Mouse (Mus musculus): ENCODE data around the gene Cox16. TPM values are rescaled to one million over a fixed set of nuclear protein-coding genes. Genes with fewer than 3 reads are reported as not detected.
"Not testable (repeated sequence)": the region's sequence is repeated elsewhere in the genome, so short reads cannot be mapped to it uniquely, and the experiment has no call there.

Gene Cox16
- total RNA-seq (2015; ENCODE audit: low replicate concordance) (23.0 and 42.8 TPM in 2 replicates), total RNA-seq (2017; ENCODE audit: low replicate concordance) (13.7 and 25.2 TPM in 2 replicates)

GRCm38 (mm10) chr12:81484727-81485191 is at the start of gene Cox16:
Cox16 (minus strand) TSS chr12:81485127.
- ATAC-seq (replicated peaks; ENCODE audit: low FRiP score, poor library complexity, severe bottlenecking) = peak; percentile 97

GRCm38 (mm10) chr12:81533029-81533419 is 48.1 kb upstream of the Cox16 start:
- no peak for ATAC-seq (replicated peaks; ENCODE audit: low FRiP score, poor library complexity, severe bottlenecking)

GRCm38 (mm10) chr12:81532316-81533028 is 47.5 kb upstream of the Cox16 start, which contains the start of the genes Gm20498 and Synj2bp:
Gm20498 (minus strand) TSS chr12:81532905.
Synj2bp (minus strand) TSS chr12:81532911.
- peak; percentile 80 for ATAC-seq (replicated peaks; ENCODE audit: low FRiP score, poor library complexity, severe bottlenecking)

- not testable (repeated sequence) for ATAC-seq (replicated peaks; ENCODE audit: low FRiP score, poor library complexity, severe bottlenecking)
Measured at GRCm38 (mm10) chr12:81530587-81530986, 45.7 kb upstream of the Cox16 start.

GRCm38 (mm10) chr12:81496906-81497305 is 12.0 kb upstream of the Cox16 start:
- not testable (repeated sequence) for ATAC-seq (replicated peaks; ENCODE audit: low FRiP score, poor library complexity, severe bottlenecking)

- no peak for ATAC-seq (replicated peaks; ENCODE audit: low FRiP score, poor library complexity, severe bottlenecking)
Measured at GRCm38 (mm10) chr12:81490491-81490890, 5.6 kb upstream of the Cox16 start.

- no peak for ATAC-seq (replicated peaks; ENCODE audit: low FRiP score, poor library complexity, severe bottlenecking)
Measured at GRCm38 (mm10) chr12:81485311-81485710, 384 bp upstream of the Cox16 start.

GRCm38 (mm10) chr12:81484212-81484611 is 715 bp downstream of the Cox16 start:
- no peak for ATAC-seq (replicated peaks; ENCODE audit: low FRiP score, poor library complexity, severe bottlenecking)

- no peak for ATAC-seq (replicated peaks; ENCODE audit: low FRiP score, poor library complexity, severe bottlenecking)
Measured at GRCm38 (mm10) chr12:81483656-81484055, 1.3 kb downstream of the Cox16 start.

GRCm38 (mm10) chr12:81459051-81459450 is 25.9 kb downstream of the Cox16 start:
- not testable (repeated sequence) for ATAC-seq (replicated peaks; ENCODE audit: low FRiP score, poor library complexity, severe bottlenecking)

GRCm38 (mm10) chr12:81438985-81439384 is 45.9 kb downstream of the Cox16 start:
- not testable (repeated sequence) for ATAC-seq (replicated peaks; ENCODE audit: low FRiP score, poor library complexity, severe bottlenecking)

GRCm38 (mm10) chr12:81434778-81435177 is 50.1 kb downstream of the Cox16 start:
- ATAC-seq (replicated peaks; ENCODE audit: low FRiP score, poor library complexity, severe bottlenecking) = not testable (repeated sequence)

GRCm38 (mm10) chr12:81421846-81422245 is 63.1 kb downstream of the Cox16 start, which contains the start of gene Adam4:
Adam4 (minus strand) TSS chr12:81421946.
- no peak for ATAC-seq (replicated peaks; ENCODE audit: low FRiP score, poor library complexity, severe bottlenecking)

- no peak for ATAC-seq (replicated peaks; ENCODE audit: low FRiP score, poor library complexity, severe bottlenecking)
Measured at GRCm38 (mm10) chr12:81413211-81413610, 71.7 kb downstream of the Cox16 start.

- no peak for ATAC-seq (replicated peaks; ENCODE audit: low FRiP score, poor library complexity, severe bottlenecking)
Measured at GRCm38 (mm10) chr12:81408966-81409365, 76.0 kb downstream of the Cox16 start.

GRCm38 (mm10) chr12:81402187-81402586 is 82.7 kb downstream of the Cox16 start:
- no peak for ATAC-seq (replicated peaks; ENCODE audit: low FRiP score, poor library complexity, severe bottlenecking)

- ATAC-seq (replicated peaks; ENCODE audit: low FRiP score, poor library complexity, severe bottlenecking) = not testable (repeated sequence)
Measured at GRCm38 (mm10) chr12:81379364-81379763, 105.6 kb downstream of the Cox16 start, which contains the start of gene Gm4787. Gm4787 (minus strand) TSS chr12:81379464.

GRCm38 (mm10) chr12:81333841-81334240 is 151.1 kb downstream of the Cox16 start:
- ATAC-seq (replicated peaks; ENCODE audit: low FRiP score, poor library complexity, severe bottlenecking) = no peak

- ATAC-seq (replicated peaks; ENCODE audit: low FRiP score, poor library complexity, severe bottlenecking) = no peak
Measured at GRCm38 (mm10) chr12:81332875-81333421, 152.0 kb downstream of the Cox16 start, which contains the start of gene Slc8a3. Slc8a3 (minus strand) TSS chr12:81333180.

- no peak for ATAC-seq (replicated peaks; ENCODE audit: low FRiP score, poor library complexity, severe bottlenecking)
Measured at GRCm38 (mm10) chr12:81331937-81332874, 152.7 kb downstream of the Cox16 start.
